Mouse (Mus musculus) erythroid progenitor cell, adult 5-6 weeks (primary cell): ENCODE results near the gene Gm3618. TPM values are rescaled to one million over a fixed set of nuclear protein-coding genes. Genes with fewer than 3 reads are reported as not detected.
"Not testable (repeated sequence)": the region's sequence is repeated elsewhere in the genome, so short reads cannot be mapped to it uniquely, and the experiment has no call there.

Experiments used
- ATAC-seq: replicated peaks from 2 replicates; pipeline ENCODE4 v1.8.0; 2016; ENCODE audit warnings: moderate number of reproducible peaks, mild to moderate bottlenecking, moderate TSS enrichment, inconsistent platforms; ENCODE audit not compliant: poor library complexity, low FRiP score, severe bottlenecking
- total RNA-seq, 2 experiments: library from RNA; stranded (forward) in 1 of 2; stranded (reverse) in 1 of 2; fragments of 150-400 nt in 1 of 2; fragments of 186-747, 209-891 nt in 1 of 2; gene quantifications; 2 replicates each; pipeline versions ENCODE4 v1.2.3 to v1.2.4; 2015 to 2017; ENCODE audit warnings: low replicate concordance in 2 of 2

The Gm3618 gene
- not detected in 2 replicates for total RNA-seq (2015; ENCODE audit: low replicate concordance)
- not detected in 2 replicates for total RNA-seq (2017; ENCODE audit: low replicate concordance)

DNA sequence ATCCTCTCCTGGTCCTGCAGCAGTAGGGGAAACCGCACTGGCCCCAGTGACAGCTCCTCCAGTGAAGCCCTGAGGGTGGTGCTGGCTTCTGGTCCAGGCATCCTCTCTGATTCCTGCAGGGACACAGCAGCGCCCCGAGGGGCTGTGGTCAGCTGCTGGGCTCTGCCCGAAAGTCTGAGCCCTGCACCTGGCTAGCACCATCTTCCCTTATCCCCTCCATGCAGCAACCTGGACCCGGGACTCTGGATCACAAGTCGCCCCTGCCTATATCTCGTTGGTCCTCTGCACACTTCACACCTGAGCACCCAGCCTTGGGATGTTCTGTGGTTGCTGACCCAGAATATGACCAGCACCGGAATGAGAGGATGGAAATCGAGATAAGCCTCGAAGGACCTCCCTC, at the start of gene Gm3618:
Gene Gm3618 (minus strand): TSS at position 101 of the 400 bp plus-strand sequence.
- ATAC-seq: not testable (repeated sequence)

DNA sequence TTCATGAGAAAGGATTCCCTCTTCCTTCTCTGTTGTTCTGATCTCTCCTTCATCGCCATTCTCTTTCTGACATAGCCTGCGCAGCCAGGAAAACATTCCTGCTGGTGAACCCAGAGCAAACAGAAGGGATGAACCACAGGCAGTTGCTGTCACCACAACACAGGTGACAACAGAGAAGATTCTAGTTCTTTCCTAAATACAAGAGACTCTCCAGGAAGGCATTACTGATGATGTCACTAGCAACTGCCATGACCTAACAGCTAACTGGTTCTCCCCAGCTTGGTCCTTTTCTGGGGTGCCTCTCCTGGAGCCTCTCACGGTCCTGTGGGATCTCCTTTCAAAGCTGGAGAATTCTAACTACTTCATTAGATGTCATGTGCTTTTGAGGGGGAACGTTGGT, 46.7 kb upstream of the Gm3618 start, which contains the start of gene Gm16440:
Gene Gm16440 (minus strand): TSS at position 101 of the 400 bp plus-strand sequence.
- ATAC-seq: not testable (repeated sequence)

DNA sequence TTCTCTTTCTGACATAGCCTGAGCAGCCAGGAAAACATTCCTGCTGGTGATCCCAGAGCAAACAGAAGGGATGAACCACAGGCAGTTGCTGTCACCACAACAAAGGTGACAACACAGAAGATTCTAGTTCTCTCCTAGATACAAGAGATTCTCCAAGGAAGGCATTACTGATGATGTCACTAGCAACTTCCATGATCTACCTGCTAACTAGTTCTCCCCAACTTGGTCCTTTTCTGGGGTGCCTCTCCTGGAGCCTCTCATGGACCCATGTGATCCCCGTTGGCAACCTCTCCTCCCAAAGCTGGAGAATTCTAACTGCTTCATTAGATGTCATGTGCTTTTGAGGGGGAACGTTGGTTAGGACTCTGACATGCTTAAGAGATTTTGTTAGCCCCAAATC, 38.7 kb downstream of the Gm3618 start, which contains the start of gene Gm21103:
Gene Gm21103 (minus strand): TSS at position 101 of the 400 bp plus-strand sequence.
- ATAC-seq: not testable (repeated sequence)

DNA sequence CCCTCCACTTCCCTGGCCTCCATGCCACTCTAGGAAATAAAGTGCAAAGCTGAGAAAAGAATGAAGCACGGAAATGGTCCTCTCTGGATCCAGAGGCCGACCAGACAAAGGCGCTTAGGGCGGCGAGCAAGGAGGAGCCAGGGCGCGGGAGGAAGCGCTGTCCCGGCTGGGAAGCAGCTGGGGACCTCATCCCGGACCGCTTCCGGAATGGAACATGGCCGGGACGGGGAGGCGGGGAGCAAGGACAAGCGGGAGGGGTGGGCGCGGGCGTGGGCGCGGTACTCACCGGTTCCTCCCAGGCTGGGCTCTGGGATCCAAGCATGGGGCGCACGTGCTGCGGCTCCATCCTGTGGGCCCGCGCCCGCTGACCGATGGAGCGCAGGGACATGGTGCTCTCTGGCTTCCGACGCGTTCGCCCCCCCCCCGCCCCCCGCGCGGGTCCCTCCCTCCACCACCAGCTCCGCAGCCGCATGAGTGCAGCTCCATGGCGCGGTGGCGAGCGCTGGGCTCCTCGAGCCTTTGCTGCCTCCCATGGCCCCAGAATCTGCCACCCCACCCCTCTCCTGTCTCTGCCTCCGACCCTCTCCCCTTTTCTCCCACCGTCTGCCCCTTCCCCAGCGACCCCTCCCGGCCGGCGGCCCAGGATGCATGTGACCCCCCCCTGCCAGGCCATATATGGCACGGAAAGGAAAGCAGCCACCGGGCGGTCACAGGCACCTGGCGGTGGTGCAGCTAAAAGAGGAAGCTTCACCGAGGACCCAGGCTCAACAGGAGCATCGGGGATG, 56.4 kb downstream of the Gm3618 start, which contains the start of gene Gm3411:
Gene Gm3411 (minus strand): TSS at position 320 of the 785 bp plus-strand sequence.
- ATAC-seq: not testable (repeated sequence)

Other genes with a start within 250 kb of the Gm3618 start
- gene Gm8206, start 249.7 kb downstream of the Gm3618 start, total RNA-seq (2015; ENCODE audit: low replicate concordance): not detected in 2 replicates
- gene Gm8206, start 249.7 kb downstream of the Gm3618 start, total RNA-seq (2017; ENCODE audit: low replicate concordance): not detected in 2 replicates
- not detected in 2 replicates for gene Gm3468, start 235.0 kb downstream of the Gm3618 start, total RNA-seq (2015; ENCODE audit: low replicate concordance)
- 0.45 TPM in 1 of 2 replicates, not detected in the other for gene Gm3468, start 235.0 kb downstream of the Gm3618 start, total RNA-seq (2017; ENCODE audit: low replicate concordance)
- not detected in 2 replicates for gene Gm3476, start 217.9 kb downstream of the Gm3618 start, total RNA-seq (2015; ENCODE audit: low replicate concordance)
- not detected in 2 replicates for gene Gm3476, start 217.9 kb downstream of the Gm3618 start, total RNA-seq (2017; ENCODE audit: low replicate concordance)
- gene Gm21560, start 124.4 kb downstream of the Gm3618 start, total RNA-seq (2015; ENCODE audit: low replicate concordance): not detected in 2 replicates
- not detected in 2 replicates for gene Gm21560, start 124.4 kb downstream of the Gm3618 start, total RNA-seq (2017; ENCODE audit: low replicate concordance)
- gene Gm3411, start 56.4 kb downstream of the Gm3618 start, total RNA-seq (2015; ENCODE audit: low replicate concordance): not detected in 2 replicates
- not detected in 2 replicates for gene Gm3411, start 56.4 kb downstream of the Gm3618 start, total RNA-seq (2017; ENCODE audit: low replicate concordance)
- not detected in 2 replicates for gene Gm21103, start 38.8 kb downstream of the Gm3618 start, total RNA-seq (2015; ENCODE audit: low replicate concordance)
- not detected in 2 replicates for gene Gm21103, start 38.8 kb downstream of the Gm3618 start, total RNA-seq (2017; ENCODE audit: low replicate concordance)
- not detected in 2 replicates for gene Gm16440, start 46.6 kb upstream of the Gm3618 start, total RNA-seq (2015; ENCODE audit: low replicate concordance)
- not detected in 2 replicates for gene Gm16440, start 46.6 kb upstream of the Gm3618 start, total RNA-seq (2017; ENCODE audit: low replicate concordance)
- not detected in 2 replicates for gene Gm3591, start 68.8 kb upstream of the Gm3618 start, total RNA-seq (2015; ENCODE audit: low replicate concordance)
- not detected in 2 replicates for gene Gm3591, start 68.8 kb upstream of the Gm3618 start, total RNA-seq (2017; ENCODE audit: low replicate concordance)
- gene Gm3594, start 100.9 kb upstream of the Gm3618 start, total RNA-seq (2015; ENCODE audit: low replicate concordance): not detected in 2 replicates
- not detected in 2 replicates for gene Gm3594, start 100.9 kb upstream of the Gm3618 start, total RNA-seq (2017; ENCODE audit: low replicate concordance)
- gene Gm8356, start 193.6 kb upstream of the Gm3618 start, total RNA-seq (2015; ENCODE audit: low replicate concordance): not detected in 2 replicates
- gene Gm8356, start 193.6 kb upstream of the Gm3618 start, total RNA-seq (2017; ENCODE audit: low replicate concordance): not detected in 2 replicates
- gene Gm3629, start 246.9 kb upstream of the Gm3618 start, total RNA-seq (2015; ENCODE audit: low replicate concordance): not detected in 2 replicates
- gene Gm3629, start 246.9 kb upstream of the Gm3618 start, total RNA-seq (2017; ENCODE audit: low replicate concordance): not detected in 2 replicates